Mouse (Mus musculus): ENCODE data around the gene Ephx1.

DNA sequence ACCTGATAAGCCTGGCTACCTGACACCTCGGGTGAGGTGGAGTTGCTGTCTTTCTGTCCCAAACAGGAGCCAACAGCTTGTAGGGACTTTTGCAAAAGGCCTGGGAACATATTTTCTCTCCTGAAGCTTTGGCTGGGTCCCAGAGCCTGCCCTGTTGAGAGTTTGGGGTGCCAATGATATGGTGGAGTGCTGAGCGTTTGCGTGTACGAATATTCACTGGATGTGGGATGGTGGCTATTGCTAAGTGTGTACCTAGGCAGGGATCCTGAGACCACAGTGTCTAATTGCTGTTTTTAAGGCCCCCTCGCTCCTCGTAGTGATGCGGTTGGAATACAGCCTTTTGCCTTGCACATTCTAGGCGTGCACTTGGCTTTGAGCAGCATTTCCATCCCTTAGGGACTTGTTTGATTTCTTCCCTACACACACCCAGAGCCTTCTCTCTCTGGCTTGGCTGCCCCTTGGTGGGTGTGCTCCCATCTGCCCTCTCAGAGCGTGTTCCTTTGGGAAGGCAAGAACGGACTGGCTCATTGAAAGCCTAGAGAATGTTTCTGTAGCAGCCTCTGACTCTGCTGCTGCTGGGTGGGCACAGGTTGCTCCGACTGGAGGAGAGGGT lies 77.6 kb downstream of the Ephx1 start:
- no peak for TF ChIP-seq POLR2A (IDR thresholded peaks at IDR 0.05; ENCODE audit: low read depth, low read length)
- no peak for TF ChIP-seq CTCF (IDR thresholded peaks at IDR 0.05; ENCODE audit: borderline replicate concordance, insufficient read depth, low read length)

Measured in embryonic fibroblast, embryonic 13.5 days (primary cell).